Mouse (Mus musculus) layer of hippocampus, postnatal 14 days (tissue): ENCODE measurements around the gene Oas1c. TPM values are rescaled to one million over a fixed set of nuclear protein-coding genes. Genes with fewer than 3 reads are reported as not detected.
"Not testable (repeated sequence)": the region's sequence is repeated elsewhere in the genome, so short reads cannot be mapped to it uniquely, and the experiment has no call there.

ENCODE experiments used
- DNase-seq, 2 experiments: peaks; one replicate each; pipeline ENCODE4 v3.0.0; 2021 to 2022; ENCODE audit warnings: low spot score in 2 of 2, mixed read lengths in 1 of 2
- long read RNA-seq, 2 experiments: library from polyadenylated mRNA; stranded (forward); transcript quantifications; one replicate each; pipeline ENCODE4 v2.0.0; 2021
- total RNA-seq, 2 experiments: library from RNA; stranded (reverse); gene quantifications; 2 replicates each; pipeline ENCODE4 v1.2.3; 2021

Oas1c gene
- under 1 TPM; 0.41 to 0.69 TPM for total RNA-seq
- long read RNA-seq, experiment 1, partial matches to known transcripts, result 1 of 1 reads
- long read RNA-seq, experiment 1, other reads (novel, unspliced or antisense), result 0 of 1 reads
- long read RNA-seq, experiment 2, result 0 reads

DNA sequence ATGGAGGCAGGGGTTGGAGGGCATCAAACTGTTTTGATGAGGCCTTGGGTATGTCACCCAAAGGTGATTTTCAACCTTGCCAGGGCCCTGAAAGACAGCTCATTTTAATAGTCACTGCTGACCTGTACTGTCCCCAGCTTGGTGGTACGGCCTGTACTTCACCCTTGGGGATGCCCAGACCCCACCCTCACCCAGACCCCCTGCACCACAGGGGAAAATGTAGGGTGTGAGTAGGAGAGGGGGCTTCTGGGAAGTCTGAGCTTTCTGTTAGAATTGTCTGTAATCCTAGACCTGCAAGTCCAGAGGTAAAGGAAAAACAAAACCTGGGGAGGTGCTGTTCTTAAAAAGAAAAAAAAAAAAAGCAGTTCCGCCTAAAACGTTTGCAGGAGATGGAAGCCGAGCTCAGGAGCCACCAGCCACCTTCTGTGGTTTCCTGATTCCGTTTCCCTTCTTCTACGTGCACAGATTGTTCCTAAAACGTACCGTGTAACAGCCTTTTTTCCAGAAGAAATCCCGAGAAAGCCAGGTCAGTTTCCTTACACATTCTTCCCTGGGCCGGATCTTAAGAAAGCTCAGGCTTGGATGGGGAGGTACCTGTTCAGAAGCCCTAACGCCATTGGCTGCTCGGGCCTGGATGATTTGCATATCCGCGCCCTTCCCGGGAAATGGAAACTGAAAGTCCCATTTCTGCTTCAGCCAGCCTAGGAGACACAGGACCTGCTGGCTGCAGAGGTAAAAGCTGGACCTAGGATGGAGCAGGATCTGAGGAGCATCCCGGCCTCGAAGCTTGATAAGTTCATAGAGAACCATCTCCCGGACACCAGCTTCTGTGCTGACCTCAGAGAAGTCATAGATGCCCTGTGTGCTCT is at the start of gene Oas1c:
Oas1c (minus strand) TSS at position 564 of the 869 bp plus-strand sequence.
- DNase-seq, result peak; percentile 47 to 70

GRCm38 (mm10) chr5:120861121-120861520 is 48.8 kb upstream of the Oas1c start, which contains the start of gene Oas1h:
Oas1h (plus strand) TSS chr5:120861421.
- DNase-seq, result no peak

DNA sequence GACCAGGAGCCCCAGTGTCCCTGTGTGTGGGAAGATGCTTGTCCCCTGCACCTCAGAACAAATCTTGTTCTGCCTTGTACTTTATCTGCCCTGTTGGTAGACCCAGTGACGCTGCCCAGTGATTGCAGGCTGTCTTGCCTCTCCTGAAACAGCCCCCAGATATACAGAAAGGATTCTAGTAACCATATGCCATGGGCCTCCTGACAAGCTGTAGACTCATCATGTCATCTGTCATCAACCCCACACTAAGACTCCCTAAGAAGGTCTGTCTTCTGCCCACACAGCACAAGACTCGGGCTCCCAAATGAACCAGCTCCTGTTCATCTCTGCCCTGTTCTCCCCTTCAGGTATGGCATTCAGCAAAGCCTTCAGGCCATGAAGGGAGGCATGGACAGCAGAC is 46.9 kb upstream of the Oas1c start:
- peak; percentile 22 to 40 for DNase-seq

- peak in 1 of 2 experiments; percentile 33 for DNase-seq
Observed at GRCm38 (mm10) chr5:120849601-120850136, 37.4 kb upstream of the Oas1c start.

- no peak for DNase-seq
Observed at GRCm38 (mm10) chr5:120847067-120847466, 34.8 kb upstream of the Oas1c start, which contains the start of gene Oas1f. Oas1f (plus strand) TSS chr5:120847367.

DNA sequence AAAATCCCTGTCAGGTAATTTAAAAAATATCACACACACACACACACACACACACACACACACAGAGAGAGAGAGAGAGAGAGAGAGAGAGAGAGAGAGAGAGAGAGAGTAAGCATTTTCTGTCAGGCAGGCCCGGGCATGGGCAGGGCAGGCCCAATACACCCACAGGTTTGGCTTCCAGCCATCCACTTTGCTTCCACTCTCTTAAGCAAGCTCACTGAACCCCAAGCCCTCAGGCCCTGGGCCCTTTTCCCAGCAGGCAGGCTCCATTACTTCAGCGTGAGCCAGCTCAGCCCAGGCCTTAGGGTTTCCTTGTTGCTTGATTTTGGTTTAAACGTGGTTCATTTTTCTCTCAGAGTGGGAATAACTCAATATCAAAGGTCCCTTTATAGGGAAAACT is 32.4 kb upstream of the Oas1c start:
- peak in 1 of 2 experiments; percentile 18 for DNase-seq

GRCm38 (mm10) chr5:120836731-120837585 is 24.6 kb upstream of the Oas1c start:
- peak; percentile 19 to 24 for DNase-seq

- DNase-seq, result peak in 1 of 2 experiments; percentile 1
Observed at GRCm38 (mm10) chr5:120833335-120834280, 21.3 kb upstream of the Oas1c start.

DNA sequence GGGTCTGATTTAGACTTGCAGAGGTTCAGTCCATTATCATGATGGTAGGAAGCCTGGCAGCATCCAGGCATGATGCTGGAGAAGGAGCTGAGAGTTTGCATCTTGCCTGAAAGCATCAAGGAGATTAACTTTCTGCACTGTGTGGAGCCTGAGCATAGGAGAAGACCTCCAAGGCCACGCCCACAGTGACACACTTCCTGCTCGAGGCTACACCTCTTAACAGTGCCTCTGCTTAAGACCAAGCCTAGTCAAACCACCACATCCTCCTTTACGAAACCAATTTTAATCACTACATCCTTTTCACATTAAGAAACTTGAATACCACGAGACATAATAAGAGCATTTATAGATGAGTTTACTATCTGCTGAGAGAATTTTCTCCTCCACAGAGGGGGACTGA is 18.7 kb upstream of the Oas1c start:
- no peak for DNase-seq

DNA sequence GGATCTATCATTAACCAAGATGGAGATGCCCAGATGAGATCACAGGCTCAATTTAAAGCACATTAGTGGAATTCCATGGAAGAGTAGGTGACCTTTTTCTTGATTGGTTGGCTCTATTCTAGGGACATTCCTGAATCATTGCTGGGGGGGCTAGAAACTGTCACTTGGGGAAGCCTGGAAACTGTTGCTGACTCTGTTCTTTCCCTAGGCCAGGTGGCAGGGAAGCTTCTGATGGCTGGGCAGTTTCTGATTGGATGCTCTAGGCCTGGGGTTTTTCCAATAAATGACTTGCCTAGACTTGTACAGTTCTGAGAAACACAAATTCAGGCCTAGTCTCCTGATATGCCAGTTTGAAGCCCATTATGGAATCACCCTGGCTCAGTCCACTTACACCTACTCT is 6.7 kb upstream of the Oas1c start:
- DNase-seq, result no peak

DNA sequence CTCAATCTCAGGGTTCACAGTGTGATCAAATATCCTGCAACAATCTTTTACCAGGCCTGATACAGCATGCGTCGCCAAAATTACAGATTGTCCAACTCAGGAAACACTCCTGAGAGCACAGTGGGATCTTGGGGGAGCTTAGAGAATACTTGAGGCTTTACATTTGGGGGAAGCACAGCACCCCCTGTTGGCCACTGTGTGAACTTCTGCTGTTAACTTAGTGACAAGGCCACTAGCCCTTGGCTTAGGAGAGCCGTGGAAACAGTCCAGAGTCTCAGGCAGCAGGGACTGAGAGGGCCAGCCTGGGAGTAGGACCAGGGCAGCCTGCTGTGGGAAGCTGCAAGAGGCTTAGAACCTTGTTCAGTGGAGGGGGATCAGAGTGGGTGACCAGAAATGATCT is 3.6 kb upstream of the Oas1c start:
- no peak for DNase-seq

DNA sequence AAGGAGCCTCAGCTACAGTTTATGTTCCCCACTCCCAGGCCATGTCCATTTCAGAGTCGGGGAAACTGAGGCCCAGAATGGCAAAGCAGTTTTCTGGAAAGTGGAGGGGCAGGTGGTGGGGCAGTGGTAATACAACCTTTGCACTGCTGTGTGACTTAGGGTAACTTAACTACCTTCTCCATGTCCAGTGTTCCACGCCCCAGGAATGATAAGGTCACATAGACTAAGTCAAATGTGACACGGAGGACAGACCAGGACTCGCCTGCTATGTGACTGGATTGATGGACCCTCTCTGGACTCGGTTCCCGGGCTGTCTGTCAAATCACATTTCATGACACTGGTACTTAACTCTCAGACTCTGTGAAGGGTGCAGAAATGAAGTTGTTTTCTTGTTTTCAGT is 709 bp upstream of the Oas1c start:
- DNase-seq, result no peak

DNA sequence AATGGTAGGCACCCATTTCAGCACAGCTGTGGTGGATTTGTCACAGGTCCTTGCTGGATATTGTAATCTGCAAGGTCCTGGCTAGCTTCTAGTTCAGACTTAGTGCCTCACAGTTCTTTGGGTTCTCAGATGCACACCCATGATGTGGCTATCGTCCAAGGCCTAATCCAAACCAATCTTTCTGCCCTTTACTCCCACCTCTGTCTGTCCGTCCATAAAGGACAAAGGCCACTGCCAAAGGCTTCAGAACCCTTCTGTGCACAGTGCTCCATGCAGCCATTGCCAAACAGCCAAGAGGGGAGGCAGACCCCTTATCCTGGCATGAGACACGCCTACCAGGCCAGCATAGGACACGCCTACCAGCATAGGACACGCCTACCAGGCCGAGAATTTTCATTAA is 3.1 kb downstream of the Oas1c start:
- DNase-seq, result no peak

DNA sequence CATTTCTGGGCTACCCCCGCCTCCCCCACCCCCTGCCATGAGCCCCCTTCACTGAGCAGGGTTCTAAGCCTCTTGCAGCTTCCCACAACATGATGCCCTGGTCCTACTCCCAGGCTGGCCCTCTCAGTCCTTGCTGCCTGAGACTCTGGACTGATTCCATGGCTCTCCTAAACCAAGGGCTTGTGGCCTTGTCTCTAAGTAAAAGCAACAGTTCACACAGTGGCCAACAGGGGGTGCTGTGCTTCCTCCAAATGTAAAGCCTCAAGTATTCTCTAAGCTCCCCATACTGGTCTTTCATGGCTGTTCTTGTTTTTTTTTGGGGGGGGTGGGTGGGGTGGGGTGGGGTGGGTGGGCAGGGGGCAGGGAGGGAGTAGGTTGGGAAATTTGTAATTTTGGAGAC is 5.9 kb downstream of the Oas1c start:
- DNase-seq, result peak in 1 of 2 experiments; percentile 35

DNA sequence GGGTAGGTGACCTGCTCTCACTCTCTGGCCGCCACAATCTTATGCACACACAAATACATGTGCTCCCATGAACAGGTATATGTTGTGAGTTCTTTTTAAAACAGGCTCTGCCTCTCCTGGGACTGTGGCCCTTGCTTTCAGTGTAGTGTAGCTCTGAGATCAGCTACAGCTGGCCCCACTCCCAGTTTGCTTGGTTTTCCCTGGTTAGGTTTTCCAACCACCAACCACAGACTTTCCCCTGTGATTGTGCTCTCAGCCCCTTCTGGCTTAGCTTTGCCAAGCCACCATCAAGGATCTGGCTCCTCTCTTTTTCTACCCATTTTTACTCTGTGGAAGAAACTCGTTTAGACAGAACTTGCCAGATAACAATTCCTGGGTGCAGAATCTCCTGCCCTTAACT is 8.7 kb downstream of the Oas1c start:
- DNase-seq, result no peak

DNA sequence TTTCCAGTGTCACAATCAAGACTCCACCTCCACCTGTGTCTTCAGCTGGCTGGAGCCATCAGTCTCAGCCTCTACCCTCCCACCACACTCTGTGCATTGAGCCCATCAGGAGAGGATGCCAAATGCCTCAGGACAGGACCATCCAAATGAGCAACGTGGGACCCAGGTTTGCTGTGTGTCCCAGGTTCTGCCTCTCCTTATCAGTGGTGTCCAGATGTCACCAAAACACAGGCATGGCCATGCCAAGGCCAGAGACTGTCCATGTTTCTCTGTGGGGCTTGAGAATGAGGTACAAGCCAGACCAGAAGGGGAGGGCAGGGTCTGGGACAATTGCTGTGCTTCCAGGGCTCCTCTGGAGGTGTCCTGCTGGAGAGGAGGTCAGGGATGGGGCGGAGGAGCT is 13.4 kb downstream of the Oas1c start:
- DNase-seq, result not testable (repeated sequence)

DNA sequence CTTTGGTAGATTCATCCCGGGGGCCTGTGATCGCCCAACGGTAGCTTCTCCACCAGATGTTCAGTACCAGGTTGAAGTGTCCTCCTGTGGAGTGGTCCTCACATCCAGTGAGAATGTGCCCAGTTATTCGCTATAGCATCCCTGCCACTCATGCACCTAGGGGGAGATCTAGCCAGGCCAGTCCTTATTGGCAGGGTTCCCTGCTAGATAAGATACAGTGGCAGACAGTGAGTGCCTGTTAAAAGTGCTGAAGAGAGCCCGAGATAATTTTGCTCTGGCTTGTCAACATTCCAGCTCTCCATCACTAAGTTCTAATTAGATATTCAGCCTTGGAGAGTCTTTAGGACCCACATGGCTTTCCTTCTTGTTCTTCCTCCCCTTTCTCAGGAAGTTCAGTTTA is 14.2 kb downstream of the Oas1c start:
- DNase-seq, result not testable (repeated sequence)

- DNase-seq, result not testable (repeated sequence)
Observed at GRCm38 (mm10) chr5:120795480-120796034, 16.8 kb downstream of the Oas1c start, which contains the start of gene Oas1e. Oas1e (minus strand) TSS chr5:120795530.

- peak; percentile 48 to 56 for DNase-seq
Observed at GRCm38 (mm10) chr5:120793043-120793442, 19.3 kb downstream of the Oas1c start.

GRCm38 (mm10) chr5:120787042-120787441 is 25.3 kb downstream of the Oas1c start:
- no peak for DNase-seq
